8 mouse cellular contexts compared by ENCODE assay signal in genomic region chr8:88376836-88377582, GRCm38 (mm10). TPM values are rescaled to one million over a fixed set of nuclear protein-coding genes. Genes with fewer than 3 reads are reported as not detected.
DNase-seq lines count a peak whose midpoint lies in the region; ATAC-seq and TF ChIP-seq lines count a peak whose summit lies in the region.

No protein-coding gene starts in this region.

- H3K27me3 ChIP-seq in embryonic facial prominence, embryonic 14.5 days (replicated peaks; ENCODE audit: control insufficient read depth, insufficient read depth, low read length) = no peaks in the 10 kb centered on the region
- no peaks in the 10 kb centered on the region for H3K27me3 ChIP-seq in kidney, postnatal 0 days (ENCODE audit: insufficient read depth, low read length)
- no peaks in the 10 kb centered on the region for H3K27me3 ChIP-seq in midbrain, postnatal 0 days (ENCODE audit: insufficient read depth, low read length)

- H3K9ac ChIP-seq in embryonic facial prominence, embryonic 14.5 days (ENCODE audit: low read depth, low read length) = no peak overlapping the region; the same call in 1 of the 2 replicates
- no peak overlapping the region for H3K9ac ChIP-seq in kidney, postnatal 0 days (ENCODE audit: low read depth, low read length)
- H3K9ac ChIP-seq in midbrain, postnatal 0 days (replicated peaks; ENCODE audit: low read length, poor library complexity, severe bottlenecking) = no peak overlapping the region

- peak; percentile 20 to 30 for DNase-seq in heart, postnatal 10 days
- no peak for DNase-seq in heart, adult 9 months (ENCODE audit: low spot score in 2 of 2)
- peak; percentile 74 for DNase-seq in adrenal gland, postnatal 10 days
- peak; percentile 89 for DNase-seq in embryonic facial prominence, embryonic 14.5 days (ENCODE audit: low spot score)
- DNase-seq in kidney, postnatal 0 days (ENCODE audit: low spot score) = peak; percentile 33
- peak; percentile 86 for DNase-seq in midbrain, postnatal 0 days (ENCODE audit: low spot score)
- peak; percentile 57 for DNase-seq in thymus, postnatal 4 days
- no peak for DNase-seq in spleen, postnatal 4 days (ENCODE audit: low spot score in 2 of 2)

- no peak for TF ChIP-seq CTCF in kidney, postnatal 0 days (IDR thresholded peaks at IDR 0.05; ENCODE audit: low read depth)
- no peak for TF ChIP-seq CTCF in midbrain, postnatal 0 days (IDR thresholded peaks at IDR 0.05)

- H3K9me3 ChIP-seq in embryonic facial prominence, embryonic 14.5 days (ENCODE audit: control insufficient read depth, low read length) = 0 out of 2 replicates have a peak, but pooled peaks cover 6% of the 10 kb centered on the region
- H3K9me3 ChIP-seq in kidney, postnatal 0 days (replicated peaks; ENCODE audit: low read length) = no peaks in the 10 kb centered on the region
- no peaks in the 10 kb centered on the region for H3K9me3 ChIP-seq in midbrain, postnatal 0 days (ENCODE audit: low read length)

- intact Hi-C loops in heart, postnatal 10 days (cut with DNase I) = no loop called here

- H3K27ac ChIP-seq in embryonic facial prominence, embryonic 14.5 days (replicated peaks; ENCODE audit: low read depth, low read length) = peak overlapping the region; percentile 63; the same call in 1 of the 2 replicates
- no peak overlapping the region for H3K27ac ChIP-seq in kidney, postnatal 0 days
- H3K27ac ChIP-seq in midbrain, postnatal 0 days (ENCODE audit: low read depth, low read length) = no peak overlapping the region

- no peaks in the 10 kb centered on the region for H3K36me3 ChIP-seq in embryonic facial prominence, embryonic 14.5 days (ENCODE audit: control insufficient read depth, insufficient read depth, low read length)
- H3K36me3 ChIP-seq in kidney, postnatal 0 days (ENCODE audit: insufficient read depth, low read length) = no peaks in the 10 kb centered on the region
- no peaks in the 10 kb centered on the region for H3K36me3 ChIP-seq in midbrain, postnatal 0 days (ENCODE audit: insufficient read depth, low read length)

- no peak overlapping the region for H3K4me3 ChIP-seq in embryonic facial prominence, embryonic 14.5 days (ENCODE audit: low read depth, low read length)
- H3K4me3 ChIP-seq in kidney, postnatal 0 days (replicated peaks; ENCODE audit: low read depth, low read length) = no peak overlapping the region
- no peak overlapping the region for H3K4me3 ChIP-seq in midbrain, postnatal 0 days (ENCODE audit: low read depth, low read length)

- WGBS in embryonic facial prominence, embryonic 14.5 days = 35% methylated on average over 17 of the region's 19 CpGs
- WGBS in kidney, postnatal 0 days = 24% methylated on average over 19 of the region's 19 CpGs
- WGBS in midbrain, postnatal 0 days = 44% methylated on average over 19 of the region's 19 CpGs

- H3K4me1 ChIP-seq in embryonic facial prominence, embryonic 14.5 days (ENCODE audit: control insufficient read depth, insufficient read depth, low read length) = peaks cover 21% of the 10 kb centered on the region
- peaks cover 9% of the 10 kb centered on the region; the same call in 1 of the 2 replicates for H3K4me1 ChIP-seq in kidney, postnatal 0 days (replicated peaks; ENCODE audit: insufficient read depth, low read length)
- H3K4me1 ChIP-seq in midbrain, postnatal 0 days (ENCODE audit: insufficient read depth, low read length) = peaks cover 6% of the 10 kb centered on the region; the same call in 1 of the 2 replicates

- H3K4me2 ChIP-seq in embryonic facial prominence, embryonic 14.5 days (ENCODE audit: low read depth, low read length) = peak overlapping the region; percentile 29; the same call in 1 of the 2 replicates
- H3K4me2 ChIP-seq in kidney, postnatal 0 days (ENCODE audit: low read length) = peak overlapping the region; percentile 6; the same call in 1 of the 2 replicates
- no peak overlapping the region for H3K4me2 ChIP-seq in midbrain, postnatal 0 days (ENCODE audit: low read depth, low read length, poor library complexity, severe bottlenecking)

- ATAC-seq in embryonic facial prominence, embryonic 14.5 days (ENCODE audit: low read depth) = peak; percentile 91
- peak; percentile 66; the same call in 1 of the 2 replicates for ATAC-seq in kidney, postnatal 0 days (replicated peaks; ENCODE audit: low FRiP score, low read depth)
- peak; percentile 72 for ATAC-seq in midbrain, postnatal 0 days (ENCODE audit: low FRiP score)

RNA-seq across cellular contexts. Expression of gene Brd7, which starts 15.0 kb away (rescaled TPM):
- 10 to 100 TPM; 68.0 to 78.8 TPM for total RNA-seq in heart, postnatal 10 days (2021)
- 10 to 100 TPM; 80.2 to 82.4 TPM for total RNA-seq in adrenal gland, postnatal 10 days (2021)
- 67.1 and 68.4 TPM in 2 replicates for polyA plus RNA-seq in embryonic facial prominence, embryonic 14.5 days (2014; fragmentation: Nextera tagmentation; extraction: Ambion mirVana)
- 64.6 and 75.1 TPM in 2 replicates for polyA plus RNA-seq in kidney, postnatal 0 days (2015; fragmentation: Nextera tagmentation; extraction: Ambion mirVana)
- 29.7 and 35.6 TPM in 2 replicates for total RNA-seq in midbrain, postnatal 0 days (2014; rRNA removed)
- 55.0 and 60.7 TPM in 2 replicates for polyA plus RNA-seq in midbrain, postnatal 0 days (2015; fragmentation: Nextera tagmentation; extraction: Ambion mirVana)

Comparison
In these comparisons a context has a peak if more than half of its experiments do, and no peak if none do; other contexts are left out.
1. DNase-seq: peak in heart, postnatal 10 days (2 of 2), adrenal gland, postnatal 10 days (single experiment), embryonic facial prominence, embryonic 14.5 days (single experiment), kidney, postnatal 0 days (single experiment), midbrain, postnatal 0 days (single experiment) and thymus, postnatal 4 days (single experiment); none in heart, adult 9 months (0 of 2) and spleen, postnatal 4 days (0 of 2).
2. Peak in every context shown above with its lines, with median percentiles within 50 percentile points of each other: ATAC-seq.